ENCODE assay signal across 15 mouse cellular contexts in genomic region chr17:71160244-71160995, GRCm38 (mm10). TPM values are rescaled to one million over a fixed set of nuclear protein-coding genes. Genes with fewer than 3 reads are reported as not detected.
DNase-seq lines count a peak whose midpoint lies in the region; ATAC-seq and TF ChIP-seq lines count a peak whose summit lies in the region.
"Had no signal": no experiment of that assay in that cellular context is flagged by ENCODE, and none has a peak within 500 bp of the region (broad histone marks: within the 10 kb centered on the region; RNA-seq: fewer than 3 reads in every experiment).

No protein-coding gene starts in this region.

- no peak for ATAC-seq in neural tube, embryonic 15.5 days (ENCODE audit: low FRiP score)
- no peak for ATAC-seq in limb, embryonic 13.5 days (ENCODE audit: low FRiP score, low read depth)
- no peak for ATAC-seq in heart, embryonic 11.5 days (replicated peaks; ENCODE audit: insufficient number of reproducible peaks, low FRiP score, low TSS enrichment)
- ATAC-seq in intestine, embryonic 15.5 days: no peak
- ATAC-seq in forebrain, embryonic 15.5 days (replicated peaks): no peak
- ATAC-seq: forebrain, embryonic 13.5 days; hindbrain, postnatal 0 days had no signal

- no peak overlapping the region for H3K4me2 ChIP-seq in neural tube, embryonic 15.5 days
- no peak overlapping the region for H3K4me2 ChIP-seq in limb, embryonic 13.5 days (replicated peaks)
- H3K4me2 ChIP-seq in heart, embryonic 11.5 days: no peak overlapping the region
- no peak overlapping the region for H3K4me2 ChIP-seq in intestine, embryonic 15.5 days (replicated peaks)
- no peak overlapping the region for H3K4me2 ChIP-seq in forebrain, embryonic 15.5 days (replicated peaks)
- H3K4me2 ChIP-seq: forebrain, embryonic 13.5 days had no signal

- 91% methylated on average over 8 of the region's 8 CpGs for WGBS in kidney, adult 2 months
- 84% methylated on average over 8 of the region's 8 CpGs for WGBS in neural tube, embryonic 15.5 days
- WGBS in limb, embryonic 13.5 days: 85% methylated on average over 8 of the region's 8 CpGs
- 90% methylated on average over 8 of the region's 8 CpGs for WGBS in heart, embryonic 11.5 days (ENCODE audit: insufficient replicate concordance)
- 92% methylated on average over 8 of the region's 8 CpGs for WGBS in intestine, embryonic 15.5 days
- 93% methylated on average over 8 of the region's 8 CpGs for WGBS in forebrain, embryonic 15.5 days

- no peak for TF ChIP-seq CTCF in kidney, adult 2 months (conservative IDR thresholded peaks at IDR 0.05; ENCODE audit: insufficient read depth, insufficient read length, low read depth, low read length)

- no peaks in the 10 kb centered on the region for H3K36me3 ChIP-seq in kidney, adult 2 months (ENCODE audit: control insufficient read depth, insufficient read depth, low read length)
- H3K36me3 ChIP-seq in neural tube, embryonic 15.5 days: no peaks in the 10 kb centered on the region
- H3K36me3 ChIP-seq in limb, embryonic 13.5 days: no peaks in the 10 kb centered on the region
- no peaks in the 10 kb centered on the region for H3K36me3 ChIP-seq in heart, embryonic 11.5 days (ENCODE audit: control insufficient read depth, insufficient read depth, low read length)
- H3K36me3 ChIP-seq in intestine, embryonic 15.5 days: no peaks in the 10 kb centered on the region
- H3K36me3 ChIP-seq in forebrain, embryonic 15.5 days: no peaks in the 10 kb centered on the region

- no peak overlapping the region for H3K9ac ChIP-seq in neural tube, embryonic 15.5 days (replicated peaks)
- H3K9ac ChIP-seq in limb, embryonic 13.5 days: no peak overlapping the region
- no peak overlapping the region for H3K9ac ChIP-seq in heart, embryonic 11.5 days (ENCODE audit: low read depth, low read length)
- no peak overlapping the region for H3K9ac ChIP-seq in intestine, embryonic 15.5 days
- H3K9ac ChIP-seq in forebrain, embryonic 15.5 days (replicated peaks): no peak overlapping the region
- H3K9ac ChIP-seq: forebrain, embryonic 13.5 days had no signal

- 0 out of 2 replicates have a peak overlapping the region, but pooled peaks have one; percentile 68 for H3K27ac ChIP-seq in kidney, adult 2 months (ENCODE audit: insufficient read depth, low read depth, low read length)
- no peak overlapping the region for H3K27ac ChIP-seq in neural tube, embryonic 15.5 days (replicated peaks)
- peak overlapping the region; percentile 90; the same call in 1 of the 2 replicates for H3K27ac ChIP-seq in limb, embryonic 13.5 days
- H3K27ac ChIP-seq in heart, embryonic 11.5 days (ENCODE audit: low read depth, low read length): no peak overlapping the region
- H3K27ac ChIP-seq in intestine, embryonic 15.5 days: no peak overlapping the region
- H3K27ac ChIP-seq in forebrain, embryonic 15.5 days (replicated peaks): no peak overlapping the region
- H3K27ac ChIP-seq: forebrain, embryonic 13.5 days; hindbrain, postnatal 0 days had no signal

- H3K9me3 ChIP-seq in neural tube, embryonic 15.5 days (replicated peaks): no peaks in the 10 kb centered on the region
- H3K9me3 ChIP-seq in limb, embryonic 13.5 days: no peaks in the 10 kb centered on the region
- no peaks in the 10 kb centered on the region for H3K9me3 ChIP-seq in heart, embryonic 11.5 days (replicated peaks; ENCODE audit: control insufficient read depth, low read length)
- H3K9me3 ChIP-seq in intestine, embryonic 15.5 days: no peaks in the 10 kb centered on the region
- no peaks in the 10 kb centered on the region for H3K9me3 ChIP-seq in forebrain, embryonic 15.5 days
- H3K9me3 ChIP-seq: forebrain, embryonic 13.5 days; megakaryocyte, embryonic 14.5 days had no signal

- H3K4me3 ChIP-seq in kidney, adult 2 months (ENCODE audit: insufficient read depth, low read depth, low read length): no peak overlapping the region
- H3K4me3 ChIP-seq in neural tube, embryonic 15.5 days (replicated peaks): no peak overlapping the region
- no peak overlapping the region for H3K4me3 ChIP-seq in limb, embryonic 13.5 days
- H3K4me3 ChIP-seq in heart, embryonic 11.5 days (ENCODE audit: low read depth, low read length): no peak overlapping the region
- no peak overlapping the region for H3K4me3 ChIP-seq in intestine, embryonic 15.5 days (replicated peaks)
- no peak overlapping the region for H3K4me3 ChIP-seq in forebrain, embryonic 15.5 days
- H3K4me3 ChIP-seq: forebrain, embryonic 13.5 days; megakaryocyte, embryonic 14.5 days had no signal

- TF ChIP-seq POLR2A in kidney, adult 2 months (IDR thresholded peaks at IDR 0.05; ENCODE audit: low read depth, low read length): no peak

- DNase-seq in kidney, adult 2 months: no peak
- no peak for DNase-seq in kidney, postnatal 25 days
- DNase-seq in neural tube, embryonic 10.5 days (ENCODE audit: extremely low spot score, low spot score): peak; percentile 1
- DNase-seq: cerebellum, adult 11 months; cerebellum, postnatal 25 days; kidney, adult 9 months; thymus, postnatal 25 days had no signal

- H3K27me3 ChIP-seq in kidney, adult 2 months (replicated peaks; ENCODE audit: control insufficient read depth, insufficient read depth, low read length): no peaks in the 10 kb centered on the region
- H3K27me3 ChIP-seq in neural tube, embryonic 15.5 days (replicated peaks): no peaks in the 10 kb centered on the region
- no peaks in the 10 kb centered on the region for H3K27me3 ChIP-seq in limb, embryonic 13.5 days
- H3K27me3 ChIP-seq in heart, embryonic 11.5 days (ENCODE audit: control insufficient read depth, insufficient read depth, low read length): no peaks in the 10 kb centered on the region
- H3K27me3 ChIP-seq in intestine, embryonic 15.5 days (replicated peaks): no peaks in the 10 kb centered on the region
- no peaks in the 10 kb centered on the region for H3K27me3 ChIP-seq in forebrain, embryonic 15.5 days
- H3K27me3 ChIP-seq: forebrain, embryonic 13.5 days; megakaryocyte, embryonic 14.5 days had no signal

- peaks cover 22% of the 10 kb centered on the region for H3K4me1 ChIP-seq in kidney, adult 2 months (ENCODE audit: control insufficient read depth, insufficient read depth, low read length)
- H3K4me1 ChIP-seq in neural tube, embryonic 15.5 days: peaks cover 6% of the 10 kb centered on the region; the same call in 1 of the 2 replicates
- peaks cover 27% of the 10 kb centered on the region for H3K4me1 ChIP-seq in limb, embryonic 13.5 days
- H3K4me1 ChIP-seq in heart, embryonic 11.5 days (ENCODE audit: control insufficient read depth, insufficient read depth, low read length): peaks cover 6% of the 10 kb centered on the region; the same call in 1 of the 2 replicates
- peaks cover 3% of the 10 kb centered on the region; the same call in 1 of the 2 replicates for H3K4me1 ChIP-seq in intestine, embryonic 15.5 days (replicated peaks)
- peaks cover 11% of the 10 kb centered on the region; the same call in 1 of the 2 replicates for H3K4me1 ChIP-seq in forebrain, embryonic 15.5 days

RNA-seq across cellular contexts. Expression of gene Lpin2, which starts 21.9 kb away (rescaled TPM):
- 17.7 and 20.5 TPM in 2 replicates for polyA plus RNA-seq in kidney, adult 2 months (2012; rRNA removed)
- 42.3 and 42.6 TPM in 2 replicates for polyA plus RNA-seq in neural tube, embryonic 15.5 days (2015; fragmentation: Nextera tagmentation; extraction: Ambion mirVana)
- 54.1 and 56.9 TPM in 2 replicates for polyA plus RNA-seq in limb, embryonic 13.5 days (2015; fragmentation: Nextera tagmentation; extraction: Ambion mirVana)
- 21.9 and 22.5 TPM in 2 replicates for polyA plus RNA-seq in heart, embryonic 11.5 days (2014; fragmentation: Nextera tagmentation; extraction: Ambion mirVana)
- polyA plus RNA-seq in intestine, embryonic 15.5 days (2015; fragmentation: Nextera tagmentation; extraction: Ambion mirVana): 22.5 and 25.9 TPM in 2 replicates
- 35.9 and 38.4 TPM in 2 replicates for polyA plus RNA-seq in forebrain, embryonic 15.5 days (2015; fragmentation: Nextera tagmentation; extraction: Ambion mirVana)

Comparison
In these comparisons a context has a peak if more than half of its experiments do, and no peak if none do; other contexts are left out.
1. H3K27ac ChIP-seq: peak in kidney, adult 2 months (single experiment) and limb, embryonic 13.5 days (single experiment); none in neural tube, embryonic 15.5 days (single experiment), heart, embryonic 11.5 days (single experiment), intestine, embryonic 15.5 days (single experiment) and forebrain, embryonic 15.5 days (single experiment).